Mouse (Mus musculus) kidney, adult 8-10 months (tissue): ENCODE measurements around the gene Fam104a.

Experiments used
- DNase-seq, 2 experiments: peaks; one replicate each; pipeline ENCODE4 v3.0.0; 2022

Fam104a gene

DNA sequence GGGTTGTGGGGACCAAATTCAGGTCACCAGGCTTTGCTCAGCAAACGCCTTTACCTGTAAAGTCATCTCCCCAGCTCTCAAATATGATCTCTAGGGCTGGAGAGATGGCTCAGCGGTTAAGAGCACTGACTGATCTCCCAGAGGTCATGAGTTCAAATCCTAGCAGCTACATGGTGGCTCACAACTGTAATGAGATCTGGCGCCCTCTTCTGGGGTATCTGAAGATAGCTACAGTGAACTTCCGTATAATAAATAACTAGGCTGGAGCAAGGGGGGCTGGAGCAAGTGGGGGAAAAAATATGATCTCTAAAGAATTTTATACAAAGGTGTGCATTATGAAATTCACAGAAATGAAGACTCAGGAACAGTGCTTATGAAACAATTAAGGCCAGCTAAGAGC is 56.2 kb downstream of the Fam104a start:
- DNase-seq, result peak in 1 of 2 experiments; percentile 21

- no peak for DNase-seq
Measured at GRCm38 (mm10) chr11:113625437-113625836, 58.5 kb downstream of the Fam104a start.

- DNase-seq, result no peak
Measured at GRCm38 (mm10) chr11:113622028-113622427, 61.9 kb downstream of the Fam104a start.

- DNase-seq, result no peak
Measured at GRCm38 (mm10) chr11:113621001-113621400, 63.0 kb downstream of the Fam104a start.

GRCm38 (mm10) chr11:113619420-113620080 is 64.4 kb downstream of the Fam104a start:
- DNase-seq, result no peak

DNA sequence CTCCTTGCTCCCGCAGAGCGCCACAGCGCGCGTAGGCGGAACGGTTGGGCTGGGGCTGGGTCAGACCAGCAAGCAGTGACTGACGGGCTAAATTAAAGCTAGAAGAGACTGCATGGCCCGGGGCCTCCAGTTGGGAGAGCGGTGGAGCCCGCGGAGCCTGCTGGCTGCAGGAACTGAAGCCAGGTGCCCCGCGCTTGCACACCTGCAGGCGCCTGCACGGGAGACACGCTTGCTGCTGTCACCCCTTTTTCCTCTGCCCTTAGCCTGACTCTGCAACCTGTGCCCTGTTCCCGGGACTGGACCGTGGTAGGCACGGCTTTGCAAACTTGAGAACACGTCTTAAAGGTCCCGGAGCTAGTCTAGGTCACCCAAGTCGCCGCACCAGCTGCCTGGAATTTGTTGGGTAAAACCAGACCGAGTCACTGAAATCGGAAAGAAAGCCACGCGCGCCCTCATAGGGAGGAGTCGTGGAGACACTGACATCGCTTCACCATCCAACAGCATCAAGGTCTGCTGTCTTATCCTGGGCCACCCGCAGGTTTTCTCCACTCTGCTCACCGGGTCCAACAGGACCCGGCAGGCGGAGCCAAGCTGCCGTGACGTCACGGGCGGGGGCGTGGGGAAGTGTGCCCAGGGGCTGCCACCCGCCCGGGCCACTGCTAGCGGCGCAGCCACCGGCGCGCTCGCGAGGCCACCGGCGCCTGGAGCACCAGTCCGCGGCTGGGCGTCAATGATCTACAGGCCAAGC is 65.1 kb downstream of the Fam104a start, which contains the start of gene Sstr2:
Sstr2 (plus strand) TSS at position 671 of the 748 bp plus-strand sequence.
- peak; percentile 67 to 77 for DNase-seq

DNA sequence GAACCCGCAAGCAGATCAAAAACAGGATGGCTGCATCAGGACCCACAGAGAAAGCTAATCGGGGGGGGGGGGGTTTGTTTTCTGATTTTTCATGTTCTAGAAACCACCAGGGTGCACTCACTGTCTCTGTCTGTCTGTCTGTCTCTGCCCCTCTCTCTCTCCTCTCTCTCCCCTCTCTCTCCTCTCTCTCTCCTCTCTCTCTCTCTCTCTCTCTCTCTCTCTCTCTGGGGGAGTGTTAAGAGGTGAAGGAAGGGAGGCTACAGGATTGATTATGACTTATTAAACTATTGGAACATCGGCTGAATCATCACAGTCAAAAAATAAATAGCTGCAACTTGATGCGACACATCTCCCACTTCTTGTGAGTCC is 65.7 kb downstream of the Fam104a start:
- DNase-seq, result no peak

DNA sequence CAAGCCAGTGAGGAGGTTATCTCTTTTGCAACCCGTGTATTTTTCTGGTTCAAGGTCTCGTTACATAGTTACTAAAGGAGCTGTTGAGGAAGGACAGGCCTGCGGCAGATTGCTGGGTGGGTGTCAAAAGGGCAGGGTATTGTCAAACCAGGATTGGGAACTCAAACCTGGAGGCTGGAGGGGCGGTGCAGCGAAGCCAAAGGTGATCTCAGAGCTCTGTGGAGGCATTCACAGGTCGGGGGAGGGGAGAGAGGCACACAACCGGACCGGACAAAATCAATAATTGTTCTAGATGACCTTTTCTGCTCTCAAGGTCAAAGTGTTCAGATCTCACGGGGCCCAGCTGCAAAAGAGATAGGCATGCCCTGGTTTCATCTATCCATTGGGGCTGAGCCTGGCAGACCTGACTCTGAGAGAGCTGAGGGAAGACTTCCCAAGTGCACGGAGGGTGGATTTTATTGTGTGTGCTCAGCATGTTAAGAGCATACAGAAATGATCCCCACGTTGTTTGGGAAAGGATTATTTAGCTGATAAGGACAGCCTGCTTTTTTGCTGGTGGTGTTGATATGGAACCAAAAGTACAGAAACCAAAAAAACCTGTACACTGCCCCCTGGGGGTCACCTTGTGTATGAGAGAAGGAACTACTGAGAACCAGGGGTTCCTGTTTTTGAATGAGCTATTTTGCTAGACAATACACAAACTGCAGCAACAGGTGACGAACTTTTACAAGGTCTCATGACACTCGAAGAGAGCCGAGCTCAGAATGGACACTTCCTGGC is 66.6 kb downstream of the Fam104a start:
- peak; percentile 24 to 72 for DNase-seq

DNA sequence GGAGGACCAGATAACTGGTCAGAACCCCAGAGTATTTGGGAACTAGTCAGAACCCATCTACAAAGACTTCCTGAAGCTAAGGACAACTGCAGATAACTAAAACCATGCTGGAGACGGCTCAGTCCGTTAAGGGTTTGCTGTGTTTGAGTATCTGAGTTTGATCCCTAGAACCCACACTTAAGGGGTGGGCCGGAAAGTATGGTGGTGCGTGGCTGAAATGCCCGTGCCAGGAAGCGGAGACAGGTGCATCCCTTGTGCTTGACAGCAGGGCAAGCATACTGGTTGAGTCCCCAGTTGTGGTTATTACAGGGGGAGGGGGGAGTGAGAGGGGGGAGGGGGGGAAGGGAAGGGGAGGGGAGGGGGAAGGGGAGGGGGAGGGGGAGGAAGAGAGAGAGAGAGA is 69.5 kb downstream of the Fam104a start:
- DNase-seq, result no peak

DNA sequence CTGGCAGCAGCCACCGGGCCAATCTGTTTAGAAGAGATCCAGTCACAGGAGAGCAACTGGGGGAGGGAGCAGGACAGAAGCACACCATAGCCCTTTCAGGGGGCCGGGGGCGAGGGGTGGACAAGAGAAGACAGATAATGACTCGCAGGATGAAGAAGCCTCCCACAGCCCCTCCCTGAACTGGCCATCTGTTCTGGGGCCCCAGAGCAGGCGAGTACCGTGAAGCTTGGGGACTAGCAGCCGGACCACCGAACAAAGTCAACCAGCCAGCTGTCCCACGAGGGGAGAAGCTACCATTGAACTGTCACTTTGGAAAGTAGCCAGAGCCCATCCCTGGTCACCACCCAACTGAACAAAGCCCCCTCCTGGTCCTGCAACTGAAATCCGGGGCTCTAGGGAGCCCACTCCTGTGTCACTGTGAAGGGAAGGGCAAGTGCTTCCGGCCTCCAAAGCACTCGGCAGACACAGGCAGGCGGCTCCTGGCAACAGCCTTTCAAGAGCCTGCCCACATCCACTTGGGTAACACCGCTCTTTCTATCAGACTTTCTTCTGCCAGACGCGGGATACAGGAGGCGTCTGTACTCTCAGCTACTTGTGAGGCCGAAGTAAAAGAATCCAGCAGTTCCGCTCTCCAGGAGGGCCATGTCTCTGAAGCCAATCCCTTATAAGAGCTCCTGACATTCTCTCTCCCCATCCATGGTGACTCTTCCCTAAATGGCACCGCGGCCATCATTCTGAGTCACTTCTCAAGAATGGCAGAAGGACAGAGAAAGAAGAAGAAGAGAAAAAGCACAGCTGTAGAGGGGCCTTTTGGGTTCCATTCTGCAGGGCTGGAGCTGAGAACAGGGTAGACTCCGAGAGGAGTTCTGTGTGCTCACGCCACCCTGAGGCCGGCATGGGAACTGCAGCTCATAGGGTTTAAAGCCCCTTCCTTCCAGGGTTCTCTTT is 72.0 kb downstream of the Fam104a start:
- DNase-seq, result peak in 1 of 2 experiments; percentile 44
